Mouse (Mus musculus): Measurements from ENCODE around the gene Rapsn. TPM values are rescaled to one million over a fixed set of nuclear protein-coding genes. Genes with fewer than 3 reads are reported as not detected.

Rapsn gene
- polyA plus RNA-seq, 1 experiment: 1.9 TPM

DNA sequence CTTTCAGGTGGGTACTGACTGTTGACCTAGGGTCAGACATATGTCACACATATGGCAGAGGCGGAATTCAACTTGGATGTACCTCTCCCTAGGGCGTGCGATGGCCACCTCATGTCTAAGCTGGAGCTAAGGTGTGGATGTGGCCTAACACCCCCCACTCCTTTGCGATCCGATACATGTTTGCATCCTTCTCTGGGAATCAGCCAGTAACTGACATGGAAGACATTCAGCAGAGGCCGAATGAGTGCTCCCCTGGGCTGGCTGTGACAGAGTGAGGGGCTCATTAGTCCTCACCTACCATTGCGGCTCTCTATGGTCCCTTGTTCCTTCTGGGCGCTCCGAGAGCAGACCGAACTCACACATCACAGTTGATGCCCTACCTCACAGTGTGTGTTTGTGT lies 35.6 kb downstream of the Rapsn start:
- peak overlapping the region; percentile 74; the same call in 1 of the 2 replicates for H3K4me3 ChIP-seq (ENCODE audit: insufficient read depth, low read length)
- no peak for TF ChIP-seq POLR2A (IDR thresholded peaks at IDR 0.05; ENCODE audit: extremely low read depth, insufficient read depth, low read length)
- no peak for TF ChIP-seq CTCF (IDR thresholded peaks at IDR 0.05; ENCODE audit: extremely low read depth, insufficient read depth, low read length)
- H3K27ac ChIP-seq (ENCODE audit: insufficient read depth, low read length): peak overlapping the region; percentile 31; the same call in 1 of the 2 replicates
- peaks cover 11% of the 10 kb centered on the region for H3K4me1 ChIP-seq (ENCODE audit: control insufficient read depth, insufficient read depth, low read length)

GRCm38 (mm10) chr2:91072092-91072491 lies 36.7 kb downstream of the Rapsn start:
- no peak overlapping the region for H3K27ac ChIP-seq (ENCODE audit: insufficient read depth, low read length)
- H3K4me3 ChIP-seq (ENCODE audit: insufficient read depth, low read length): no peak overlapping the region
- TF ChIP-seq POLR2A (IDR thresholded peaks at IDR 0.05; ENCODE audit: extremely low read depth, insufficient read depth, low read length) (no peak), CTCF (IDR thresholded peaks at IDR 0.05; ENCODE audit: extremely low read depth, insufficient read depth, low read length) (no peak)
- peaks cover 11% of the 10 kb centered on the region for H3K4me1 ChIP-seq (ENCODE audit: control insufficient read depth, insufficient read depth, low read length)

DNA sequence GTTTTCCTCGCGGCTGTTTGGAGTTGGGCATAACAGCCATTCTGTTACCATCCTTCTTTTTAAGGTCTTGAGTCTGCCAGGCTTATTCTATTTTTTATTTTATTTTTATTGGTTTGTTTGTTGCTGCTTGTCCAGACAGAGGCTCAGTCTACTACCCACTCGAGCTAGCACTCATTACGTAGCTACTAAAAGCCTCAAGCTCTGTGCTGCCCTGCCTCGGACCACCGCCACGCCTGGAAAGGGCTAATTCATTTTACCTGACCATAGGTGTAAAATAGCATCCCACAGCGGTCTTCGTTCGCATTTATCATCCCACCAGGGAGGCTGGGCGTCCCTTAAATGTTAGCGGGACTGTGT lies 42.5 kb downstream of the Rapsn start:
- Histone ChIP-seq H3K4me3 (ENCODE audit: insufficient read depth, low read length) (peak overlapping the region; percentile 21; the same call in 1 of the 2 replicates), H3K27ac (ENCODE audit: insufficient read depth, low read length) (no peak overlapping the region)
- no peak for TF ChIP-seq POLR2A (IDR thresholded peaks at IDR 0.05; ENCODE audit: extremely low read depth, insufficient read depth, low read length)
- no peak for TF ChIP-seq CTCF (IDR thresholded peaks at IDR 0.05; ENCODE audit: extremely low read depth, insufficient read depth, low read length)

DNA sequence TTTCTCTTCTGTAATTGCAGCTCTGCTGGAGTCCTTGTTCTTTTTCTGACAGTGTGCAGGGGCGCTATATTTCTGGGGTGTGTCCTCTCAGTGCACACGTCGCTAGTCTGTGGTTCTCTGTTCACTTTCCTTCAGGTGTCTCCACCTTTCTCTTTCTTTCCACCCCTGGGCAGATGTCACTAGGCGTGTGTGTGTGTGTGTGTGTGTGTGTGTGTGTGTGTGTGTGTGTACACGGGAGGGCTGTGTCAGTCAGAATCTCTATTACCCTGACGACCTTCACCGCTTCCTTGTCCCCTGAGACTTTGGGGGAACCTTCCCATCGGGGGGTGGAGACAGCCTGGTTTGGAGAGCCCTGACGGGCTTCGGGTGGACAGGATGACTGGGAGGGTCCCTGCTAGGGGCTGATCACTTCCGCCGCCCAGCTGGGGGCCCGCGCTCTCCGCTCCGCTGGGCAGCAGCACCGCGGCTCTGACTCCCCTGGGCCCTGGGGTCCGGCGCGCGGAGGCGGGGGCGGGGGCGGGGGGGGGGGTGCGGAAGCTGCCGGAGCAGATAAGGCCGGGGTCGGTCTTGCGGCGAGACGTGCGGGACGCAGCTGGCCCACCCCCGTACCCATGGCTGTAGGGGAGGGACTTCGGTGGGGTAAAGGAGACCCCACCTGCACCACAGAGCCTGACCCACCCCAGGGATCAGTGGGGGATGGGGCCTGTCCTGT lies 43.0 kb downstream of the Rapsn start:
- Histone ChIP-seq H3K27ac (ENCODE audit: insufficient read depth, low read length) (no peak overlapping the region), H3K4me3 (ENCODE audit: insufficient read depth, low read length) (peak overlapping the region; percentile 21; the same call in 1 of the 2 replicates), H3K4me1 (ENCODE audit: control insufficient read depth, insufficient read depth, low read length) (no peaks in the 10 kb centered on the region)
- TF ChIP-seq POLR2A (IDR thresholded peaks at IDR 0.05; ENCODE audit: extremely low read depth, insufficient read depth, low read length): no peak

More for the DNA sequence above, 42.5 kb downstream of the Rapsn start:
- H3K4me1 ChIP-seq (ENCODE audit: control insufficient read depth, insufficient read depth, low read length): no peaks in the 10 kb centered on the region

GRCm38 (mm10) chr2:91079026-91079384 lies 43.6 kb downstream of the Rapsn start:
- peak overlapping the region; percentile 21; the same call in 1 of the 2 replicates for H3K4me3 ChIP-seq (ENCODE audit: insufficient read depth, low read length)
- H3K4me1 ChIP-seq (ENCODE audit: control insufficient read depth, insufficient read depth, low read length): no peaks in the 10 kb centered on the region
- no peak for TF ChIP-seq CTCF (IDR thresholded peaks at IDR 0.05; ENCODE audit: extremely low read depth, insufficient read depth, low read length)
- TF ChIP-seq POLR2A (IDR thresholded peaks at IDR 0.05; ENCODE audit: extremely low read depth, insufficient read depth, low read length): no peak
- H3K27ac ChIP-seq (ENCODE audit: insufficient read depth, low read length): no peak overlapping the region

- TF ChIP-seq POLR2A (IDR thresholded peaks at IDR 0.05; ENCODE audit: extremely low read depth, insufficient read depth, low read length) (no peak), CTCF (IDR thresholded peaks at IDR 0.05; ENCODE audit: extremely low read depth, insufficient read depth, low read length) (no peak)
- no peak overlapping the region for H3K27ac ChIP-seq (ENCODE audit: insufficient read depth, low read length)
- no peak overlapping the region for H3K4me3 ChIP-seq (ENCODE audit: insufficient read depth, low read length)
- H3K4me1 ChIP-seq (ENCODE audit: control insufficient read depth, insufficient read depth, low read length): no peaks in the 10 kb centered on the region
Observed at GRCm38 (mm10) chr2:91080784-91081513, 45.5 kb downstream of the Rapsn start.

GRCm38 (mm10) chr2:91081775-91082695 lies 46.6 kb downstream of the Rapsn start, which contains the start of gene Spi1:
TSS of gene Spi1 (plus strand) at chr2:91082390.
- TF ChIP-seq CTCF (IDR thresholded peaks at IDR 0.05; ENCODE audit: extremely low read depth, insufficient read depth, low read length): no peak
- TF ChIP-seq POLR2A (IDR thresholded peaks at IDR 0.05; ENCODE audit: extremely low read depth, insufficient read depth, low read length): no peak
- Histone ChIP-seq H3K4me1 (ENCODE audit: control insufficient read depth, insufficient read depth, low read length) (no peaks in the 10 kb centered on the region), H3K4me3 (ENCODE audit: insufficient read depth, low read length) (no peak within 1 kb of the TSS), H3K27ac (ENCODE audit: insufficient read depth, low read length) (peak within 1 kb of the TSS; percentile 74)

- no peaks in the 10 kb centered on the region for H3K4me1 ChIP-seq (ENCODE audit: control insufficient read depth, insufficient read depth, low read length)
- no peak overlapping the region for H3K4me3 ChIP-seq (ENCODE audit: insufficient read depth, low read length)
- TF ChIP-seq POLR2A (IDR thresholded peaks at IDR 0.05; ENCODE audit: extremely low read depth, insufficient read depth, low read length) (no peak), CTCF (IDR thresholded peaks at IDR 0.05; ENCODE audit: extremely low read depth, insufficient read depth, low read length) (no peak)
- peak overlapping the region; percentile 74 for H3K27ac ChIP-seq (ENCODE audit: insufficient read depth, low read length)
Observed at GRCm38 (mm10) chr2:91082844-91083243, 47.4 kb downstream of the Rapsn start.

- no peak overlapping the region for H3K4me3 ChIP-seq (ENCODE audit: insufficient read depth, low read length)
- H3K4me1 ChIP-seq (ENCODE audit: control insufficient read depth, insufficient read depth, low read length): no peaks in the 10 kb centered on the region
- peak overlapping the region; percentile 74 for H3K27ac ChIP-seq (ENCODE audit: insufficient read depth, low read length)
- no peak for TF ChIP-seq CTCF (IDR thresholded peaks at IDR 0.05; ENCODE audit: extremely low read depth, insufficient read depth, low read length)
- no peak for TF ChIP-seq POLR2A (IDR thresholded peaks at IDR 0.05; ENCODE audit: extremely low read depth, insufficient read depth, low read length)
Observed at GRCm38 (mm10) chr2:91083366-91083940, 48.0 kb downstream of the Rapsn start.
